Mouse (Mus musculus): ENCODE measurements around the gene Tcn2. TPM values are rescaled to one million over a fixed set of nuclear protein-coding genes. Genes with fewer than 3 reads are reported as not detected.

The Tcn2 gene
- total and polyA plus RNA-seq, 3 experiments, result 1.3 to 8.6 (median 2.5) TPM

DNA sequence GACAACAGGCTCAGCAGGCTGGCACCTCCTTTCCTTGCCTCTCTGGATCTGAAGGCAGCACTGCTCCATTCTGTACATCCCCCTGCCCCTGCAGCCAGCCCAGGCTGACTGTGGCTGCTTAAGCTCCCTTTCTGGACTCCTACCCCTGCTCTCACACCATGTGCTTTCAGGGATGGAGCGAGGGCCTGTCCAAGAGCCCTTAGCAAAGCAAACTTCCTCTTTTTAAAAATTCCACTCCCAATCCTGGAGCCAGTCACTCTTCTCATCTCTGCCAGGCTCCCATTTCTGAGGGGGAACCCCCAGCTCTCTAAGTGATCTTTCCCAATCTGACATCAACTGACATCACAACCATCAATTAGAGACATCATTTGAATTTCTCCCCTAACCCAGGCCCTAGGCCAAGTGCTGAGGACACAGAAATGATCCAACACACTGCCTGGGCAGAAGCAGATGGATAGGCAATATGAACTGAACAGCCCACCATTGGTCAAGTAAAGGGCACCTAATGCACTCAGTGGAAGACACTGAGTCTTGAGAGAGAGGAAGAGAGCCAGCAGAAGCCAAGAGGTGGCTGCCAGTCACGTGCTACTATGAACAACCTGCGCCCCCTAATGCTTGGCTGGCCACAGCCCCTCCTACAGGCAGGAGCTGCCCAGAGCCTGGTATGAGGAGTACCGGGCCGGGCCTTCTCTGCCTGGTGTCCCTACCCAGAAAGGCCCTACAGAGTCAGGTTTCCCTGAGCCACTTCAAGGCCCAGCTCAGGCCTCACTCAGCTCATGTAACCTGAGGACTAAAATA lies 21.2 kb downstream of the Tcn2 start:
- Histone ChIP-seq H3K9ac (ENCODE audit: insufficient read depth, low read depth) (no peak overlapping the region), H3K4me1 (ENCODE audit: control insufficient read depth in 1 of 2, insufficient read depth in 2 of 2) (peaks cover 28 to 46% of the 10 kb centered on the region in 2 experiments), H3K4me2 (ENCODE audit: insufficient read depth, low read depth, poor library complexity, severe bottlenecking) (peak overlapping the region; percentile 26), H3K79me2 (replicated peaks; ENCODE audit: control insufficient read depth, extremely low read depth, insufficient read depth, poor library complexity, severe bottlenecking) (no peaks in the 10 kb centered on the region), H3K9me3 (replicated peaks; ENCODE audit: low read length) (no peaks in the 10 kb centered on the region), H3K27me3 (replicated peaks) (peaks cover 10% of the 10 kb centered on the region), H3K36me3 (replicated peaks in 1 of 2; ENCODE audit: control insufficient read depth in 1 of 2, insufficient read depth in 1 of 2, low read length in 1 of 2) (peaks cover 14 to 26% of the 10 kb centered on the region in 2 experiments), H3K4me3 (replicated peaks in 1 of 3; ENCODE audit: low read depth in 2 of 3, low read length in 2 of 3, poor library complexity in 1 of 3) (peak overlapping the region in 1 of 3 experiments; percentile 12), H3K27ac (ENCODE audit: insufficient read depth, low read depth) (no peak overlapping the region)
- TF ChIP-seq CHD2 (IDR thresholded peaks at IDR 0.05; ENCODE audit: low read length) (no peak), RCOR1 (conservative IDR thresholded peaks at IDR 0.05; ENCODE audit: low read depth, low read length) (no peak), TBP (conservative IDR thresholded peaks at IDR 0.05; ENCODE audit: low read depth, low read length) (no peak), BHLHE40 (IDR thresholded peaks at IDR 0.05; ENCODE audit: low read depth, low read length) (peak; percentile 59), USF1 (IDR thresholded peaks at IDR 0.05; ENCODE audit: low read depth, low read length) (peak; percentile 26; the same call in 1 of the 2 replicates), CHD1 (IDR thresholded peaks at IDR 0.05; ENCODE audit: low read depth, low read length) (no peak), CTCF (conservative IDR thresholded peaks at IDR 0.05 in 1 of 2, IDR thresholded peaks at IDR 0.05 in 1 of 2; ENCODE audit: low read depth in 2 of 2, low read length in 2 of 2) (peak in 1 of 2 experiments; percentile 4; a peak in 1 of 4 replicates), MEF2A (IDR thresholded peaks at IDR 0.05; ENCODE audit: borderline replicate concordance, low read depth, low read length) (no peak)
- in situ Hi-C loops (cut with MboI; ENCODE audit: low pct_ligation_motif_present, low pct_unique_long_range_greater_than_20kb, low sequenced_read_pairs), result loop anchor here (25.0 kb wide), 1 partner anchor 373 kb away; the partner anchor contains the start of gene Smtn
- no peak for DNase-seq (ENCODE audit: extremely low read depth)
- dilution Hi-C loops (cut with MboI; ENCODE audit: extremely low pct_ligation_motif_present, extremely low pct_unique_long_range_greater_than_20kb, low sequenced_read_pairs), result no loop called here

DNA sequence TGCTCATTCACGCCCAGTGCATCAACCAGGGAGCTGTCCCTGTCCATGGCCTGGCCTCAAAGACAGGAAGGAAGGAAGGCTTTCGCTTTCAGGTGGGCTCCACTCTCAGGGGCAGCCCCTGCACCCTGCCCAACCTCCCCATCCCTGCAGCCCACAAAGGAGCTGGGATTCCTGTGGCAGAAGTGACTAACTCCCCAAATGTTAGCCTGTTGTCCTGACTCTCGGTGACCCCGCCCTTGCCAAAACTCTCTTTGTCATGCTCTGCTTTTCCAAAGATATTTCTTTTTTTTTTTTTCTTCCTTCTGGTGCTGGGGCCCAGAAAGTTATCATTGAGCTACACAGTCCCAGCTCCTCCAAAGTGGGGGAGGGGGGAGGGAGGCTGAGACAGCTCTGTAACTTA lies 22.7 kb downstream of the Tcn2 start:
- Histone ChIP-seq H3K4me3 (replicated peaks in 1 of 3; ENCODE audit: low read depth in 2 of 3, low read length in 2 of 3, poor library complexity in 1 of 3) (no peak overlapping the region), H3K79me2 (replicated peaks; ENCODE audit: control insufficient read depth, extremely low read depth, insufficient read depth, poor library complexity, severe bottlenecking) (no peaks in the 10 kb centered on the region), H3K9ac (ENCODE audit: insufficient read depth, low read depth) (no peak overlapping the region), H3K27ac (ENCODE audit: insufficient read depth, low read depth) (no peak overlapping the region), H3K4me2 (ENCODE audit: insufficient read depth, low read depth, poor library complexity, severe bottlenecking) (no peak overlapping the region), H3K4me1 (ENCODE audit: control insufficient read depth in 1 of 2, insufficient read depth in 2 of 2) (peaks cover 28 to 45% of the 10 kb centered on the region in 2 experiments), H3K27me3 (replicated peaks) (peaks cover 8% of the 10 kb centered on the region), H3K36me3 (replicated peaks in 1 of 2; ENCODE audit: control insufficient read depth in 1 of 2, insufficient read depth in 1 of 2, low read length in 1 of 2) (peaks cover 14 to 37% of the 10 kb centered on the region in 2 experiments), H3K9me3 (replicated peaks; ENCODE audit: low read length) (no peaks in the 10 kb centered on the region)
- dilution Hi-C loops (cut with MboI; ENCODE audit: extremely low pct_ligation_motif_present, extremely low pct_unique_long_range_greater_than_20kb, low sequenced_read_pairs), result no loop called here
- TF ChIP-seq MAX (IDR thresholded peaks at IDR 0.05; ENCODE audit: low read length) (no peak), GABPA (IDR thresholded peaks at IDR 0.05; ENCODE audit: insufficient replicate concordance, low read depth, low read length) (no peak), RCOR1 (conservative IDR thresholded peaks at IDR 0.05; ENCODE audit: low read depth, low read length) (no peak), CHD1 (IDR thresholded peaks at IDR 0.05; ENCODE audit: low read depth, low read length) (no peak), IRF4 (IDR thresholded peaks at IDR 0.05; ENCODE audit: low read depth, low read length) (no peak), SIN3A (IDR thresholded peaks at IDR 0.05; ENCODE audit: low read length) (no peak), HCFC1 (IDR thresholded peaks at IDR 0.05; ENCODE audit: low read depth, low read length) (no peak), USF2 (conservative IDR thresholded peaks at IDR 0.05; ENCODE audit: low read depth, low read length) (no peak), EP300 (IDR thresholded peaks at IDR 0.05; ENCODE audit: low read length) (no peak), MAZ (IDR thresholded peaks at IDR 0.05; ENCODE audit: low read depth, low read length) (no peak), MXI1 (IDR thresholded peaks at IDR 0.05; ENCODE audit: low read depth, low read length) (no peak), CHD2 (IDR thresholded peaks at IDR 0.05; ENCODE audit: low read length) (no peak), TBP (conservative IDR thresholded peaks at IDR 0.05; ENCODE audit: low read depth, low read length) (no peak), BHLHE40 (IDR thresholded peaks at IDR 0.05; ENCODE audit: low read depth, low read length) (no peak), TCF12 (IDR thresholded peaks at IDR 0.05; ENCODE audit: low read depth, low read length) (no peak), ZKSCAN1 (IDR thresholded peaks at IDR 0.05; ENCODE audit: borderline replicate concordance, low read depth, low read length) (no peak), MAFK (IDR thresholded peaks at IDR 0.05; ENCODE audit: insufficient replicate concordance, low read length) (no peak), ZNF384 (IDR thresholded peaks at IDR 0.05; ENCODE audit: low read depth, low read length) (no peak), ZC3H11A (IDR thresholded peaks at IDR 0.05; ENCODE audit: low read depth, low read length) (no peak), NELFE (IDR thresholded peaks at IDR 0.05; ENCODE audit: low read depth, low read length) (no peak)
- DNase-seq (ENCODE audit: extremely low read depth), result no peak
- in situ Hi-C loops (cut with MboI; ENCODE audit: low pct_ligation_motif_present, low pct_unique_long_range_greater_than_20kb, low sequenced_read_pairs), result loop anchor here (25.0 kb wide), 1 partner anchor 372 kb away; the partner anchor contains the start of gene Smtn

Data from CH12.LX (cell line).